Mouse (Mus musculus) forebrain, embryonic 10.5 days (tissue): Measurements from ENCODE around the gene Stat5a. TPM values are rescaled to one million over a fixed set of nuclear protein-coding genes. Genes with fewer than 3 reads are reported as not detected.

ENCODE experiments used
- DNase-seq: peaks from one replicate; pipeline ENCODE4 v3.0.0-alpha.2; 2017; ENCODE audit warnings: low spot score; ENCODE audit errors: extremely low spot score
- H3K27ac ChIP-seq: fragments of 300-500 bp; sonication (generic); 2 replicates; pipeline ENCODE4 v1.5.1; 2016; ENCODE audit warnings: mild to moderate bottlenecking
- H3K27me3 ChIP-seq: fragments of 300-500 bp; sonication (generic); 2 replicates; pipeline ENCODE4 v1.6.1; 2016; ENCODE audit warnings: mild to moderate bottlenecking; ENCODE audit not compliant: poor library complexity, severe bottlenecking
- H3K36me3 ChIP-seq: fragments of 300-500 bp; sonication (generic); replicated peaks from 2 replicates; pipeline ENCODE4 v1.6.1; 2016; ENCODE audit warnings: mild to moderate bottlenecking, moderate library complexity
- H3K4me1 ChIP-seq: fragments of 300-500 bp; sonication (generic); 2 replicates; pipeline ENCODE4 v1.6.1; 2016
- H3K4me3 ChIP-seq: fragments of 300-500 bp; sonication (generic); 2 replicates; pipeline ENCODE4 v1.5.1; 2016; ENCODE audit warnings: mild to moderate bottlenecking, moderate library complexity
- H3K9me3 ChIP-seq: fragments of 300-500 bp; sonication (generic); 2 replicates; pipeline ENCODE4 v1.6.1; 2016; ENCODE audit warnings: mild to moderate bottlenecking, moderate library complexity
- WGBS: fragments of 180-500 bp; shearing (Covaris S2); methylation state at CpG from one replicate; pipeline ENCODE4 v1.1.7; 2016; 5-methylcytosine and 5-hydroxymethylcytosine counted together
- polyA plus RNA-seq: library from polyadenylated mRNA; unstranded; fragments of >200 nt; fragmentation: Nextera tagmentation; extraction: Ambion mirVana; gene quantifications from 2 replicates; pipeline ENCODE4 v1.2.1, GENCODE M21; 2016

Gene Stat5a
- polyA plus RNA-seq, 1 experiment from 2014 or later = 1.7 TPM

DNA sequence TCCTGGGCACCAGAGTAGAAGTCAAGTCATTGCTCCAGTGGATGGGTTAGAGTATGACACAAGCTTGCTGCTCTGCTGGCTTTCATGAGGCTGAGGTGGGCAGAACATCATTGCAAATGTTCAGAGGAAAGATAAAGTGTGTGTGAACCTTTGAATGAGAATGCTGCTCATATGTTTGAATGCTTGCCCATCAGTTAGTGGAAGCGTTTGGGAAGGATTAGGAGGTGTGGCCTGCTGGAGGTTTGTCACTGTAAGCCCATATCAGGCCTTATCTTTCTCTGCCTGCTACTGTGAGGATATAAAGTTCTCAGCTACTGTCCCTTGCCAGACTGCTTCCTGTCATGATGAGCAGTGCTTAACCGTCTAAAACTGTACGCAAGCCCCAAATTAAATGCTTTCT, 55.9 kb downstream of the Stat5a start:
- no peaks in the 10 kb centered on the region for H3K27me3 ChIP-seq
- no peaks in the 10 kb centered on the region for H3K9me3 ChIP-seq
- H3K4me3 ChIP-seq = no peak overlapping the region
- H3K36me3 ChIP-seq = no peaks in the 10 kb centered on the region
- H3K4me1 ChIP-seq = no peaks in the 10 kb centered on the region
- WGBS = 94% methylated on average over 3 of the region's 3 CpGs
- DNase-seq = no peak
- no peak overlapping the region for H3K27ac ChIP-seq

DNA sequence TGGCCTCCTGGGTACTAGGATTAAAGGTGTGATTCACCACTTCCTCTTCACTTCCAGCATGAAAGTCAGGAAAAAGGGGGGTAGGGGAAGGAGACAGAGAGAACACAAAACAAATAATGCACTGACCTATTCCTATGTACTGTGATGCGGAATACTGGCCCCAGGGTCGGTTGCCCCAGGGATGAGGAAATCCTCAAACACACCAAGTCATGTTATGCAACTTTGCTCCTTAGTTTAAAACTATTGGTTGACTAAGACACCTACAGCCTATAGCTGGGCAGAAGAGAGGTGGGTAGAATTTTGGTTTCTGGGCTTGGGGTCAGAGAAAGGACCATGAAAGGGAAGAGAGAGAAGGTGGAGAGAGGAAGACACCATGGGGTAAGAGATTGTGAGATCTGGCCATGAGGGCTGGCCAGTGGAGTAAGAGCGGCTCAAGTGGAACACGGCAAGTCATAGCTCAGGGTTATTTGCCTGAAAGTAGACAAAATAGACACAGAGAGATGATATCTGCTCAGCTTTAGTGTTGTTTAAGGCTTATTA, 57.4 kb downstream of the Stat5a start:
- DNase-seq = no peak

DNA sequence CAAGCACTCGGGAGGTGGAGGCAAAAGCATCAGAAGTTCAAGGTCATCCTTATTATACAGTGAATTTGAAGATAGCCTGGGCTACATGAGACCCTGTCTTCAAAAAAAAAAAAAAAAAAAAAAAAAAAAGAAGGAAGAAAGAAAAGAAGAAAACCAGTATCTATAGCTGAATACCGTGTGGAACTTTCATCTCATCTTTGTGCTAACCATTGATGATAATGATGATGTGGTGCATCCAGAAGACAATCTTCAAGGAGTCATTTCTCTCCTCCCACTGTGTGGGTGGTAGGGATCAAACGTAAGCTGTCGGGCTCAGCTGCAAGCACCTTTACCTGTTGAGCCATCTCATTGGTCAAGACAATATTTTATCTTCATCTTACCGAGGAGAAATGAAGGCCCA, 58.9 kb downstream of the Stat5a start:
- H3K36me3 ChIP-seq = no peaks in the 10 kb centered on the region
- H3K9me3 ChIP-seq = no peaks in the 10 kb centered on the region
- no peaks in the 10 kb centered on the region for H3K27me3 ChIP-seq
- no peaks in the 10 kb centered on the region for H3K4me1 ChIP-seq
- no peak overlapping the region for H3K4me3 ChIP-seq
- no peak overlapping the region for H3K27ac ChIP-seq
- no peak for DNase-seq
- 95% methylated on average over 5 of the region's 5 CpGs for whole genome bisulfite sequencing

More for the DNA sequence above, 57.4 kb downstream of the Stat5a start:
- H3K4me1 ChIP-seq = no peaks in the 10 kb centered on the region
- no peaks in the 10 kb centered on the region for H3K27me3 ChIP-seq
- no peak overlapping the region for H3K4me3 ChIP-seq
- no peaks in the 10 kb centered on the region for H3K36me3 ChIP-seq
- WGBS = 92% methylated on average over 4 of the region's 4 CpGs
- H3K9me3 ChIP-seq = no peaks in the 10 kb centered on the region
- no peak overlapping the region for H3K27ac ChIP-seq

DNA sequence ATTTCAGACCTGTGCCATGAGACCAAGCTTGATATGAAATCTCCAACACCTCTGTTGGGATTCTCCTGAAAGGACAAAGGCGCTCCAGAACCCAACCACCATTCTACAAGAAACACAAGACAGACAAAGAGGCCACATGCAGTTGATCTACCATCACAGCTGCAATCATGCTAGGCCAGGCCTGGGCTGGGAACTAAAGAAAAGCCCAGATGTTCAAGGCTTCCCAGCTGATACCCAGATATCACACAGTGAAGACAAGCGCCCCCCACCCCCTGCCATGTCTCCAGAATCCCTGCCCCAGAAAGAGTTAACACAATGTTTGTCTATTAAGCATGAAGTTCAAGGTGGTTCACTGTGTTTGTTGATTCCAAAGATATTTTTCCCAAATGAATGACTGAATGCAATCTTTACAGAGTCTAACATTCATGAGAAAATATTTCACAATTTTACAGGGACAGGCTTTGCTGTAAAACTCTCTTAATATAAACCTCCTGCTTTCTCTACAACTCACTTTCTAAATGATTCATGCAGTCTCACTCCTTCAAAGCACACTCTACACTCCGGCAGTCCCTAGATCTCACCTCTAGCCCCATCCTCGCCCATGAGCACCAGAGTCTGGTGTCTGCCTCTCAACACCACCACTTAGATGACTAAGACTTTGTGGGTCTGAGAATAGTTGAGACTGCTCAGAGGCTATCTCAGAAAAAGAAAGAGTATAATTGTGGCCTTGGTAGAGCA, 61.9 kb downstream of the Stat5a start:
- H3K27ac ChIP-seq = no peak overlapping the region
- no peaks in the 10 kb centered on the region for H3K4me1 ChIP-seq
- no peaks in the 10 kb centered on the region for H3K27me3 ChIP-seq
- 91% methylated on average over 4 of the region's 4 CpGs for WGBS
- no peaks in the 10 kb centered on the region for H3K36me3 ChIP-seq
- no peaks in the 10 kb centered on the region for H3K9me3 ChIP-seq
- no peak for DNase-seq
- H3K4me3 ChIP-seq = no peak overlapping the region

DNA sequence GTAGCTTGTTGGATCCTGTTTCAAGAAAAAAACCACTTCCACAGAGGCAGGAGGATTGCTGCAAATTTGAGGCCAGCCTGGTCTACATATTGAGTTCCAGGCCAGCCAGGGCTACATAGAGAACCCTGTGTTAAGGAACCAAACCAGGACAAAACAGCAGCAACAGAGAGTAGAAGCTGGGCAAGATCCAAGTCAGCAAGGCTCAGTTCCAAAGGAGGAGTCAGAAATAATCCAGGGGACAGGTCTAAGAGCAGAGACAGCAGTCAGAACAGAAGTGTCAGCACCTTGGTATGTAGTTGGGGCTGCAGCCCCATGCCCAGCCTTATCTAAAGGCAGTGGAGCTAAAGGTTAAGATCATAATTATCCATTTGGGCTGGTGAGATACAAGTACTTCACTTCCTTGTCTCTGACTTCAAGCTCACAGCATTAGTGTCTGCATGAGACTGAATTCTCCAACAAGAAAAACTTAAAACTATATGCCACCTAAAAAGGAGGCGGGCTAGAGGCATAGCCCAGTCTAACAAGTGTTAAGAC, 65.3 kb downstream of the Stat5a start:
- no peaks in the 10 kb centered on the region for H3K4me1 ChIP-seq
- DNase-seq = no peak
- no peaks in the 10 kb centered on the region for H3K27me3 ChIP-seq
- H3K4me3 ChIP-seq = no peak overlapping the region
- H3K27ac ChIP-seq = no peak overlapping the region
- no peaks in the 10 kb centered on the region for H3K36me3 ChIP-seq
- H3K9me3 ChIP-seq = no peaks in the 10 kb centered on the region
- 94% methylated on average over 1 of the region's 1 CpGs for WGBS

DNA sequence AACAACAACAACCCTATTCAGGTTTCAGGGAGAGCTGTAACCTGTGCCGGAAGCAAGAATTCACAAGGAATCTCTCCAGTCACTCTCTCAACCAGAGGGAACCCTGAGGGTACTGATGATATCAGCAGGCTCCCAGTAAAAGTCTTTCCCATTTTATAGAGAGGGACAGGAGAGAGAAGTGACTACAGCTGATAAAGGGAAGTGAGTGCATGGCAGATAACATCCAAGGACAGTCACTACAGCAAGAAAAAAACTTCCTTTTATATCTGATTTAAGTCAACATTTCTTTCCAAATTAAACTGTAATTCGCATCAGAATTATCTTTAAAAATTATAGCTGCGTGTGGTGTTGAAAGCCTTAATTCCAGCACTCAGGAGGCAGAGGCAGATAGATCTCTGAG, 68.2 kb downstream of the Stat5a start:
- no peaks in the 10 kb centered on the region for H3K9me3 ChIP-seq
- no peak overlapping the region for H3K4me3 ChIP-seq
- no peak for DNase-seq
- no peaks in the 10 kb centered on the region for H3K36me3 ChIP-seq
- no peaks in the 10 kb centered on the region for H3K27me3 ChIP-seq
- H3K27ac ChIP-seq = no peak overlapping the region
- 87% methylated on average over 3 of the region's 3 CpGs for WGBS
- no peaks in the 10 kb centered on the region for H3K4me1 ChIP-seq

DNA sequence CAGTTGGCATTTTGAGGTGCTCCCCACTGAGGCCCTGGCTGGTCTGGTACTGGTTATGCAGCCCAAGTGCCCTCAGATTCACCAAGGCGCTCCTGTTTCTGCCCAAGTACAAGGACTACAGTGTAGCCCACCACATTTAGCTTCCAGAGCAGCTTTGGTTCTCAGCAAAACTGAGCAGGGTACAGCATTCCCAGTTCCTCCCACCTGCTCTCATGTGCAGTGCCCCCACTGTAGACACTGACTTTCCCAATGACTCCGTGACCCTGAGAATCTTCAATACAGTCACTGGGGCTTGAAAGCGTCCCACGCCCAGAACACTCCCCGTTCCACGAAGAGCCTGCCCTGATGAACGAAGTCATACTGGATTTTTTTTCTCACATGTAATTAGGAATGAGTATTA, 71.5 kb downstream of the Stat5a start:
- Histone ChIP-seq H3K4me3 (no peak overlapping the region), H3K27me3 (no peaks in the 10 kb centered on the region), H3K4me1 (no peaks in the 10 kb centered on the region), H3K9me3 (no peaks in the 10 kb centered on the region), H3K27ac (no peak overlapping the region), H3K36me3 (no peaks in the 10 kb centered on the region)
- DNase-seq = no peak
- 86% methylated on average over 7 of the region's 7 CpGs for WGBS

DNA sequence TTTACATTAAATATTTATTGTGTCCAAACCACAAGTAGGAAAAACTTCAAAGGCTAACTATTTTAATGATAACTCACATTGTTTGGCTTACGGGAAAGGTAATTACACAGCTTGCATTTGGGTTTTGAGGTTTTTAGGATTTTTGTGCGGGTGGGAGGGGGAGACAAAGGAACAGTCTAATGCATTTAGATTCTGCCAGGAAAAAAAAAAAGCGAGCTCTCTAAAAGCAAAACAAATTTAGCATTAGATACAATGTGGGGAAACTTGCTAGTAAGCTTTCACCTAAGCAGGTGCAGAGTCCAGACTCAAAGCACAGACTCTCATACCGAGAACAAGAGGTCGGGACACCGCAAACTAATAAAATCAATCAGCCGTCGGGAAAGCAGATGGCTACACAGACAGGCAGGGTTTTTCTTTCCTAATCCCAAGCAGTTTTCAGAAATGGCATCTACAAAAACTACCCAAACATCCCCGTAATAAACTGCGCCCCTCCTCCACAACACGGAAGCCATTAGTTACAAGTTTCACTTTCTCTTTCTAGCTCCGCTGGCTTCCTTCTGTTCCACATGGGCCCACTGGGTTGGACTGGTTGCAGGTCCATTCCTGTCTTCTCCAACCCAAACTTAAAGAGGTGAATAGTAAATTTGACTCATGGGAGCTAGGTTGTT, 72.2 kb downstream of the Stat5a start:
- H3K36me3 ChIP-seq = no peaks in the 10 kb centered on the region
- no peaks in the 10 kb centered on the region for H3K4me1 ChIP-seq
- H3K9me3 ChIP-seq = no peaks in the 10 kb centered on the region
- DNase-seq = no peak
- H3K4me3 ChIP-seq = no peak overlapping the region
- H3K27ac ChIP-seq = no peak overlapping the region
- WGBS = 86% methylated on average over 12 of the region's 12 CpGs
- no peaks in the 10 kb centered on the region for H3K27me3 ChIP-seq

Other genes starting within 250 kb of the Stat5a start
- gene Nkiras2, start 240.1 kb upstream of the Stat5a start, polyA plus RNA-seq = 83.1 and 91.8 TPM in 2 replicates
- gene Dnajc7, start 239.2 kb upstream of the Stat5a start, polyA plus RNA-seq = 286 and 289 TPM in 2 replicates
- 0.28 and 0.41 TPM in 2 replicates for gene Zfp385c, start 166.9 kb upstream of the Stat5a start, polyA plus RNA-seq
- 3.1 and 3.8 TPM in 2 replicates for gene Dhx58, start 155.1 kb upstream of the Stat5a start, polyA plus RNA-seq
- 76.3 and 78.5 TPM in 2 replicates for gene Kat2a, start 146.9 kb upstream of the Stat5a start, polyA plus RNA-seq
- 0.24 and 0.30 TPM in 2 replicates for gene Hspb9, start 145.5 kb upstream of the Stat5a start, polyA plus RNA-seq
- gene Rab5c, start 121.1 kb upstream of the Stat5a start, polyA plus RNA-seq = 13.2 and 14.9 TPM in 2 replicates
- gene Kcnh4, start 99.4 kb upstream of the Stat5a start, polyA plus RNA-seq = 0.62 and 0.78 TPM in 2 replicates
- gene Hcrt, start 96.4 kb upstream of the Stat5a start, polyA plus RNA-seq = not detected in 2 replicates
- gene Ghdc, start 88.4 kb upstream of the Stat5a start, polyA plus RNA-seq = 2.8 and 3.0 TPM in 2 replicates
- 14.9 and 16.2 TPM in 2 replicates for gene Stat5b, start 8.6 kb upstream of the Stat5a start, polyA plus RNA-seq
- 15.0 and 15.6 TPM in 2 replicates for gene Stat3, start 80.2 kb downstream of the Stat5a start, polyA plus RNA-seq
- gene Cavin1, start 111.5 kb downstream of the Stat5a start, polyA plus RNA-seq = 16.1 and 16.6 TPM in 2 replicates
- gene Atp6v0a1, start 150.1 kb downstream of the Stat5a start, polyA plus RNA-seq = 34.5 and 36.9 TPM in 2 replicates
- gene Naglu, start 210.7 kb downstream of the Stat5a start, polyA plus RNA-seq = 8.2 and 9.3 TPM in 2 replicates
- 0.10 and 0.11 TPM in 2 replicates for gene Hsd17b1, start 219.1 kb downstream of the Stat5a start, polyA plus RNA-seq
- 51.4 and 53.3 TPM in 2 replicates for gene Coasy, start 223.2 kb downstream of the Stat5a start, polyA plus RNA-seq
- 37.3 and 41.1 TPM in 2 replicates for gene Mlx, start 227.9 kb downstream of the Stat5a start, polyA plus RNA-seq
- 78.1 and 96.4 TPM in 2 replicates for gene Psmc3ip, start 236.1 kb downstream of the Stat5a start, polyA plus RNA-seq